Mouse (Mus musculus): Measurements from ENCODE around the gene Ankrd35.
"Not testable (repeated sequence)": the region's sequence is repeated elsewhere in the genome, so short reads cannot be mapped to it uniquely, and the experiment has no call there.

Gene Ankrd35

DNA sequence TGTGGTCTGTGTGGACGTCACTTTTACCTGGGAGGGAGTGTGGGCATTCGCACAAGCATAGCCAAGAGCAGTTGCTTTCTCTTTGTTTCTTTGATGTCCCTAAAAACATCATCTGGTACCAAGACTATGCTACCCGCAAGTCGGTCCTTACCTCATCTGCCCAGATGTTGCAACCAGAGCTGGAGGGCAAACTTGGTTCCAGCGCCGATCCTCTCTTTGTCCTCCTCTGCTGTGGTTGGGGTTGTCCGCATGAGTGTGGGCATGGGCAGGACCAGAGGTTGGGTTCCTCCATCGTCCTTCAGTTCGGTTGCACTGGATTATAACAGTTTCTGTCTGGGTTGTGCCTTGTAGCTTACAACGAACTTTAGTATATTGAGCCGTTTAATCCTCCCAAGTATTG, 36.3 kb downstream of the Ankrd35 start:
- DNase-seq (ENCODE audit: low read depth, low spot score): no peak

DNA sequence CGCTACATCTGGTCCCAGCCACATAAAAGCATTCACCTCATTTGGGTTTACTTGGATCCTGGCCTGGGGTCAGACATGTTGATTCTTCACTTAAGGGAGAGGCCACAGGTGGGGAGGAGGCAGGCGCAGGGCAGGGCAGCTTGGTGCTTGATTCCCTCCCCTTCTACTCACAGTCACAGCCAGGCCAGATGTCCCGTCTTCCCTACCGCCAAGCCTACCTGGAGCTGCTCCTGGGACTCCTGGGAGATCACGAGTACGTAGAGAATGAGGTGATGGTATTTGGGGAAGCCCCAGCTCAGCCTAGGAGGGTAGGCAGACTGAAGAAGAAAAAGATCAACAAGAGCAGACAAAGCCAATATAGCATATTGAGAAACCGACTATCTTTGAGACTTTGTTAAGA, 37.1 kb downstream of the Ankrd35 start:
- DNase-seq (ENCODE audit: low read depth, low spot score): no peak

DNA sequence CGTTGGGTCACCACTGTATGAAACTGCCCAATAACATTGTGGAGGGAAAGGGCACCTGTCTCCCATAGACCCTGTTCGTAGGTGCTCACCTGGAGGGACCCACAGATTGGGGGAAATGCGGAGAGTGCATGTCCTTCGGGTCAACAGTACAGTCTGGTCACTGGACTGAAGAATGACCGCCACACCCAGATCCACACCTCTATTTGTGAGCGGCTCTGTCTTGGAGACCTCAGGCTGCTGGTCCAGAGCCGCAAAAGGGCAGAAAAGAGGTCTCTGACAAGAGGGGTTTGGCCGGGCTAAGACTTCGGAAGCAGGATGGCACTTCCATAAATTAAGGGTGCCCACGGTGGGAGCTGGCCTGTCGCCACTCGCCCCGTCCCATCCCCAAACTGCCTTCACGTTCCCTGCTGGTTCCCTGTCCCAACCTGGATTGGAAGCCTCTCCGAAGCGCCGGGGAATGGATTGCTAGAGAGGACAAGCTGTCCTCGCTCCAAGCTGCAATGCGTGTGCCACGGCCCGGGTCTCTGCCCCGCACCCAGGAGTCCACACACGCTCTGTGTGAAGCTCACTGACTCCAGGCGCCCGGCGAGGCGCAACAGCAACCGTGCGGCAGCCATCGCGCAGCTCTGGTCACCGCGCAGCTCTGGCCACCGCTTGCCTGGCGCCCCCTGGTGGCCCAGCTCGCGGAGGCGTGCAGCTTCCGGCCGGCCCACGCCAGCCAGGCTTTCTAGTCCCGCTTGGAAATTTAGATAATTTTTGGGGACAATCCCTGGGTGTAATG, 38.2 kb downstream of the Ankrd35 start, which contains the start of gene Nudt17:
Gene Nudt17 (minus strand): TSS at position 660 of the 781 bp plus-strand sequence.
- DNase-seq (ENCODE audit: low read depth, low spot score): peak; percentile 76

DNA sequence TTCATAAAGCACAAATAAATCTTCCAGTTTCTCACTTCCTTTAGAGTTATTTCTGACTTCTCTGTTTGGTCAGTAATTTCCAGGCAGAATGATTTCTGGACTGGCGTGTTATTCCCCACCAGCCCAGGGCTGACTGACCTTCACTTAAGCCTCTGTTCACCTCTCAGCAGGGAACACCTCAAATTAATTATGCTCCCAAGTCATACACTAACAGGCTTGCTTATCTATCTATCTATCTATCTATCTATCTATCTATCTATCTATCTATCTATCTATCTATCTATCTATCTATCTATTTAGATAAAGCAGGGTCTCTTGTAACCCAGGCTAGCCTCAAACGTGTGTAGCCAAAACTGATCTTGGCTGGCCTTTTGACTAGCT, 38.7 kb downstream of the Ankrd35 start:
- no peak for DNase-seq (ENCODE audit: low read depth, low spot score)

DNA sequence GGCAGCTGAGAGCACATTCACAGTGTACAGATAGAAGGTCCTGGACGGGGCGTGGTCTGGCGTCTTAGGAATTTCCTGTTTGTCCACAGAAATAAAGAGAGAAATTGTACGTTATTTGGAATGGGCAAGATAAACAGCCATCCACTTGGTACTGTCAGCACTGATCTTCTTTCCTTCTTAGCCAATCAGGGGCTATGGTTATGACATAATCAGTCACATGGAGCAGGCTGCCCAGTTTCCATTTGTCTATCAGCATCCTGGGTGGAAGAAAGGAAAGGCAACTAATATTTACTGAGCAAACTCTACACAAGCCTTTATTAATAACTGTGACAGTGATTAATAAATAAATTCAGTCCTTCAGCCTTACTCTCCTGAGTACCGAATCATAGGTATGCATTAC, 44.4 kb downstream of the Ankrd35 start:
- no peak for DNase-seq (ENCODE audit: low read depth, low spot score)

DNA sequence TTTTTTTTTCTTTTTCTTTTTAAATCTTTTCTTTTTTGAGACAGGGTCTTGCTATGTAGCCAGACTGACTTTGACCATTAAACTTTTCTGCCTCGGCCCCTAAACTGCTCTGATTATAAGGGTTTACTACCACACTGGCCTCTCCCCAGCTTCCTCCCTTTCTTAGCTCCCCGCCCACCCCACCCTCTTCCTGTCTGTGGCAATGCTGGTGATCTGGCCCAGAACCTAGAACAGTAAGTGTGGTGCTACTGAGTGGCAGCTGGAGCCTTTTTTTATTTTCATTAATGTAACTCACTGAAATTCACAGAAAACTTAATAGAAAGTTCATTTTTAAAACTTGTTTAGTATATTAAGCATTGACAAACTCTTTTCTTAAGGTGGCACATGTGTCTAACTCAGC, 45.9 kb downstream of the Ankrd35 start:
- DNase-seq (ENCODE audit: low read depth, low spot score): no peak

DNA sequence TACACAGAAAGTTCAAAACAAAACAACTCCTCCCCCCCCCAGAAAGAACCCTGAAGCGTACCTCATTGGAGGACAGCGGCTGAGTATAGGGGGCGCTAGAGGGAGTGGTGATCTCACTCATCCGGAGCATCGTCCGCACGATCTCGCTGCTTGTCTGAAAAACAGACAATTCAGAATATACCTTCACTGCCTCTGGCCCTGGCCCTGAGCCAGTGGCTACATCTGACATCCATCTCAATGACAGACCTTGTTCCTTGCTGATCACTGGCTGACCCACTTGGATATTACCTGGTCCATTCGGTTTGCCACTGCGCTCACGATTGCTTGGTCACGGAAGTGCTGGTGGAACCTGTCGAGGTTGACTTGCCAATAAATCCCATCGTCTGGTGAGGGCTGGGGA, 49.2 kb downstream of the Ankrd35 start:
- no peak for DNase-seq (ENCODE audit: low read depth, low spot score)

DNA sequence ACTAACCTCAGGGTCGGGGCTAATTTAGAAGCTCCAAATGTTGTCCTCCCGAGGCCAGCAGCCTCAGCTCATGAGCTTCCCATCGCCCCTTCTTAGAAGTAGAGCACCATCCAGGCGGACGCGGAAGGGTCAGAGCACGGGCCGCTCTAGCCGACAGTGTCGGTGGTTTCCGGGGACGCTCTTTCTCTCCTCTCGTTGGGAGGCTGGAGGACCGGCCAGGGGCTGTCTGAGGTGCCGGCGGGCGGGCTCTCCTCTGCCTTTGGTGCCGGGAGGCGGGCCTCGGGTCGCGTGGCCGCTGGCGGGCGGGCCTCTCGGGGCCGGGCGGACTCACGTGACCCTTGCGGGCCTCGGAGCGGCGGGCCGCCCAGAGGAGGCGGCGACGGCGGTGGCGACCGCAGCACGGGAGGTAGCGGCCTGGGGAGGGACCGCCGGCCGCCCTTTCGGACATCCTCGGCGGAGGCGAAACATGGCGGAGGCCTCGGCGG, 57.5 kb downstream of the Ankrd35 start, which contains the start of the genes Polr3c and Rnf115:
Gene Polr3c (minus strand): TSS at position 286 of the 485 bp plus-strand sequence.
Gene Rnf115 (plus strand): TSS at position 322 of the 485 bp plus-strand sequence.
- peak; percentile 87 for DNase-seq (ENCODE audit: low read depth, low spot score)

DNA sequence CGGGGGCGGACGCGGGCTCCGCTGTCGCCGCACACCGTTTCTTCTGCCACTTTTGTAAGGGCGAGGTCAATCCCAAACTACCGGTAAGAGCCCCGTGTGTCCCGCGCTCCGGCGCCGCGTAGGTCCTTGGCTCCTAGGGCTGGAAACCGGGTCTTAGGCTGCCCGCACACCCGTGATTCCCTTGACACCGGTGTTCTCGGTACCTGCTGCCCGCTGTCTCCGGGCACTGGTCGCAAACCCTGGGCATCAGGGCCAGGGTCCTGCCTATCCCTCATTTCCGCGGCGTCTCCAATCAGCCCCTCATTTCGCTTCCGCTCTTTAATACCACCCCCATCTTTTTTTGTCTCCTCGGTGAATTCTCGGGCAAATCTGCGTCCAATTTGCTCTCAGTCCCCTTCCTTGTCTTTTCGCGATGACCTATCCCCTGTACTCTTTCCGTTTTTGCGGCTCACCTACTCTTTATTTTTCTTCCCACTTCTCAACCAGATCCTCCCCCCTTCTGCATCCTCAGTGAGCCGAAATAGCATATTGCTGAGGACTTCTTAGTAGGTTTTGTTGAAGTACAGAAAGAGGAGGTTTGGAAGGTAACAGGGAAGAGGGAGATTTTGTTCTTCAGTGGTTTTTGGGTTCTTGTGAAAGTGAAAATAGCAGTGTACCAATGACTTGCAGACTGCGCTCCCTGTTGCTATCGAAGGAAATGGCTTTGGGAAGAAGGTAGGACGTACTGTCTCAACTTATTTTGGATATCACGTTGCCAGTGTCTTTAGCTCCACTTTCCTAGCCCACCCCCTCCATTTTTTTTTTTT, 58.1 kb downstream of the Ankrd35 start:
- peak; percentile 12 for DNase-seq (ENCODE audit: low read depth, low spot score)

DNA sequence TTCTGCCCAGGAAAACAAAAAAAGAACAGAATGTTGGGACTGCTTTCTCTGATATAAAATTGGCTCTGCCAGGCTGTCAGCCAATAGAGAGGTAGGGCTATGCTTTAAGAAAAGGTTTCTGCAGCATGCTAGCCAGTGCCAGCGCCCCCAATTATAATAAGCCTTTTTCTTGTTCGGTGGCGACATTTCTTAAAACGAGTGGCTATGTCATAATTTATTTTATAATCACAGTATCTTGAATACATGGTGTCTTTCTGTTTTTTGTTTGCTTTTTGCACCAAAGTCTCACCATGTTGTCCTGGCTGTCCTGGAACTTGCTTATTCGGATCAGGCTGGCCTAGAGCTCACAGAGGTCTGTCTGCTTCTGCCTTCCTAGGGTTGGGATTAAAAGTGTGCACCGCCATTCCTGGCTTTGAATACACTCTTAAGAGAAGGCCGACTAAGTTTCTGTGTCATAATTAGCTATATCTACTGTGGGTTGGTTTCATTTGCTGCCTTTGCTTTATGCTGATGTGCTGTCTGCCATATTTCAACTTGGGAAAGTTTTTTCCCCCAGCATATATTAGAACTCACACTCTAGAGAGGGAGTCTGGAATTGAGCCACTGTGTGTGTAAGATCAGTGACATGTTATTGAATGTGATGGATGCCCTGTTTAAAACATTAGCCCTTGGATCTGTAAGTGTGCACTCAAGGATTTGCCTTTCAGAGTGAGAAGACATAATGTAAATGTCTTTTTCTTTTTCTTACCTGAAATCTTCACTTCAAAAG, 58.9 kb downstream of the Ankrd35 start:
- no peak for DNase-seq (ENCODE audit: low read depth, low spot score)

DNA sequence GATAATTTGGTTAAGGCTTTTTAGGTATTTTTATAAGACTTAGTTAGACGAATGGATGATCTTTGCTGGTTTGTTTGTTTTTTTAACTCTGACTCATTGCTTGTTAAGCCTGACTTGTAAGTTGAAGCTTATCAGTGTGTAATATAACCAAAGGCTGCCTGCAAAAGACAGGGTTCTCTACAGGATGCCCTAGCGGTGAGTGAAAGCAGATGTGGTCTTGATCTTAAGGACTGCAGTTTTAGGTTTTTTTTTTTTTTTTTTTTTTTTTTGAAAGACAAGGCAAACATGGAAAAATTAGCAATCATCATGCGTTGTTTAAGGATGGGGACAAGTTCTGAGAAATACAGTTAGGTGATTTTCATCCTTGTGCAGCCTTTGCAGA, 59.5 kb downstream of the Ankrd35 start:
- DNase-seq (ENCODE audit: low read depth, low spot score): no peak

DNA sequence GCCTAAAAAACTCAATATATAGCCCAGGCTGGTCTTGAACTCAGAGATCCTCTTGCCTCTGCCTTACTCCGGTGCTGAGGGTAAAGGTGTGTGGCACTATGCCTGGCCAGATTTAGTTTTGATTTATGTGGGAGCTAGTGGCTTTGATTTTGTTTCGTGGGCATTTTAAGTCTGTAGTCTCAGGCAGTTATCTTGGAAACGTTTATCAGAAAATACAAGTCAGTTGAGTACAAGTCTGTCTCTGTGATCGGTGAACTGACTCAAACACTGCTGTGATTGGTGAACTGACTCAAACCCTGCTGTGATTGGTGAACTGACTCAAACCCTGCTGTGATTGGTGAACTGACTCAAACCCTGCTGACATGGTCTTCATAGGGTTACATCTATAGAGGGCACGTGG, 60.9 kb downstream of the Ankrd35 start:
- no peak for DNase-seq (ENCODE audit: low read depth, low spot score)

DNA sequence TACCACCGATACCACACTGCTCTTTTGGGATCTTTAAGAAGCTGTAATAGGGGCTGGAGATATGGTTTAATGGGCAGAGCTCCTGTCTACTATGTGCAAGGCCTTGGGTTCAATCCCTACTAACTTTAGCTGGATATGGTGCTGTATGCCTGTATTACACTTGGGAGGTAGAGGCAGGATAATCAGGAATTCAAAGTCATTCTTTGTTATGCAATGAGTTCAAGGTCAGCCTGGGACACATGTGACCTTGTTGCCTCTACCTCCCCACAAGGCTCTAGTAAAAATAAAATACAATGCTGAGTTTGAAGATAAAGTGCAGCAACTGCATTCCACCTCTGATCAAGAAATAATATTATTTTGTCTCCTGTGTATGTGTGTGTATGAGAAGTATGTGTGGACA, 64.1 kb downstream of the Ankrd35 start:
- DNase-seq (ENCODE audit: low read depth, low spot score): no peak

DNA sequence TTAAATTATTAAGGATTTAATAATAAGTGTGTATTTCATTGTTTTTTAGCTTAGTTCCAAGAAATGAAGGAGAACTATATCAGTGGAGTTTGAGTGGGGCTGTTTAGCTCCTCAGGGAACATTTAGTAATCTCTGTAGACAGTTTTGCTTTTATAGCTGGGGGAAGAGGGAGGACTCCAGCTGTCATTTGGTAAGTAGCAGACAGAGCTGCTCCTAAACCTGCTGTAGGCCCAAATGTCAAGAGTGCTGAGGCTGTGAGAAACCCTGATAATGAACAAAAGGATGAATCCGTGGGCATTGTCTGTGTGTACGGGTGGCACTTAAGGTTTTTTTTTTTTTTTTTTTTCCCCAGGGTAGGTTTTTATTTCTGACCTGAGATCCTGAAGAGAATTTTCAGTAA, 65.3 kb downstream of the Ankrd35 start:
- DNase-seq (ENCODE audit: low read depth, low spot score): no peak

DNA sequence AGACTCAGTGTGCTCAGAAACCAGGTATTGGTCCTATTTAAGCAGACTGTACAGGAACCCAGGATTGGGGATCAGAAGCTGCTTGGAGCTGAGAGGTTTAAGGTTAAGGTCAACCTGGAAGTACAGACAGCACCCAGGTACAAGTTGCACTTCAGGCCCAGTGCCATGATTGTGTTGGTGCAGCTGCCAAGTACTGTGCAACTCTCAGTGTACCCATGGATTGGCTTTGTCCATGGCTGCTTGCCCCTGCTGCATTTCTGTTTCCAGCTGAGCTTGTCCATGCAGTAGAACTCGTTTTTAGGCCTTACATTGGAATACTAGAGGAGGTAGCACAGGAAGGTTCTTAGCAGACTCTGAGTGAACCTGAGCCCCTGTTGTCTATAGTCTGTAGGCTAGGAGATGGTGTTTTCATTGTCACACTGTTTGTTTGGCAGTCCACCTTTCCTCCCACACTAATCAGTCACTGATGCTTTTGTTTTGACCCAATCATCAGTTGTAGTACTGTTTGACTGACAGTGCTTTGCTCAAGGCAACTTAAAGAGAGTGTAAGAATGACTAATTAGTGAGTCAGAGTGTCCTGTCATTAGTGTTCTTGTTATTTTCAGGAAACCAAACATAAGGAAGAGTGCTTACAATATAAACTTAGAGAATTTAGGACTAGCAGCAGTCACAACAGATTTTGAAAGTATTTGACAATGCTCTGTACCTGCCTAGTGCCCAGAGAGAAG, 67.2 kb downstream of the Ankrd35 start:
- no peak for DNase-seq (ENCODE audit: low read depth, low spot score)

DNA sequence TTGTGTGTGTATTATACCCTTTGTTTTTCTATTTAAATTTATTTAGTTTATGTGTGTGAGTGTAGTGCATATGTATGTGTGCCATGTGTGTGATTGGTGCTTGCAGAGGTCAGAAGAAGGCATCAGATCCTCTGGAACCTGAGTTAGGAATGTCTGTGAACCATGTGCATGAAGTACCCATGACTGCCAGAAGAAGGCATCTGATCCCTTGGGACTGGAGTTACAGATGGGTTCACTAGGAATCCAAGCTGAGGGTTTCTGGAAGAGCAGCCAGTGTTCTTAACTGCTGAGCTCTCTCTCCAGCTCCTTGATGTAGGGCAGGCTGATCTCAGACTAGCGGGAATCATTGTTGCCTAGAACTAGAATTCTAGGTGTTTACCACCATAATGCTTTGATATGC, 68.1 kb downstream of the Ankrd35 start:
- DNase-seq (ENCODE audit: low read depth, low spot score): no peak

DNA sequence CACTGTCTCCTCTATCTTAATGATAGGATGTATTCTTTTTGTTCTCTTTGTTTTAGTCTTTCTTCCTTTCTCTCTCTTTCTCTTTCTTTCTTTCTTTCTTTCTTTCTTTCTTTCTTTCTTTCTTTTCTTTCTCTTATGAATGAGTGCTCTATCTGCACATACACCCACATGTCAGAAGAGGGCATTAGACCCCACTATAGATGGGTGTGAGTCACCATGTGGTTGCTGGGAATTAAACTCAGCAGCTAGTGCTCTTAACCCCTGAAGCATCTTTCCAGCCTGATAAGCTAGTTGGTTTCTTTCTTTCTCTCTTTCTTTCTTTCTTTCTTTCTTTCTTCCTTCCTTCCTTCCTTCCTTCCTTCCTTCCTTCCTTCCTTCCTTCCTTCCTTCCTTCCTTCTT, 70.3 kb downstream of the Ankrd35 start:
- not testable (repeated sequence) for DNase-seq (ENCODE audit: low read depth, low spot score)
